Mouse (Mus musculus) adrenal gland, adult 18-20 months (tissue): ENCODE data around the gene C1rl. TPM values are rescaled to one million over a fixed set of nuclear protein-coding genes. Genes with fewer than 3 reads are reported as not detected.
"Not testable (repeated sequence)": the region's sequence is repeated elsewhere in the genome, so short reads cannot be mapped to it uniquely, and the experiment has no call there.

Source experiments
- DNase-seq, 2 experiments: peaks; one replicate each; pipeline ENCODE4 v3.0.0; 2021 to 2022; ENCODE audit warnings: low spot score in 2 of 2
- total RNA-seq, 2 experiments: library from RNA; stranded (reverse); gene quantifications; 1 replicate in 1 of 2; 2 replicates in 1 of 2; pipeline ENCODE4 v1.2.3; 2021

The C1rl gene
- total RNA-seq, 2 experiments from 2014 or later = 22.7 to 22.8 TPM

DNA sequence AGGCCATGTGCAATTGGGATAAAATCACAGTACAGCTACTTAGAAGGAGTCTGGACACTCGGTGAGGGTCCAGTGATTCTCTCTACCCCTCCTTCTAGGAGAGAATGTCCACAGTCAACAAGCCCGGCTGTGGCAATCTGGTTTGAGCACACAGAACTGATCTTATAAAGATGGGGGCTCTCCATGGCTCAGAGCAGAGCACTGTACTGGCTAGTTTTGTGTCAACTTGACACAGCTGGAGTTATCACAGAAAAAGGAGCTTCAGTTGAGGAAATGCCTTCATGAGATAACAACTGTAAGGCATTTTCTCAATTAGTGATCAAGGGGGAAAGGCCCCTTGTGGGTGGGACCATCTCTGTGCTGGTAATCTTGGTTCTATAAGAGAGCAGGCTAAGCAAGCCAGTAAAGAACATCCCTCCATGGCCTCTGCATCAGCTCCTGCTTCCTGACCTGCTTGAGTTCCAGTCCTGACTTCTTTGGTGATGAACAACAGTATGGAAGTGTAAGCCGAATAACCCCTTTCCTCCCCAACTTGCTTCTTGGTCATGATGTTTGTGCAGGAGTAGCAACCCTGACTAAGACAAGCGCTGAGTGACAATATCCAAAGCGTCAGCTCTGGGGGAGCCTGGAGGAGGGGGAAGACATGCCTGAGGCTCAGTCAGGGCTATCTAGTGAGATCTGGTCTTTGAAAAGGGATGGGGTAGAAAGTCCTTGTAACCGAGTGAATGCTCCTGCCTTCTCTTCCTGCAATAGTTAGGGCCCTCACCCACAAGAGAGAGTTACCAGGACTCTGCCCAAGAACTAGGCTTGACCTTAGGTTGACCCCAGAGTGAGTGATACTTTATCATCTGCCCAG, 20.9 kb upstream of the C1rl start:
- not testable (repeated sequence) for DNase-seq

- DNase-seq = peak; percentile 59 to 69
These were observed 20.1 kb upstream of the C1rl start for GRCm38 (mm10) chr6:124472801-124473200.

DNA sequence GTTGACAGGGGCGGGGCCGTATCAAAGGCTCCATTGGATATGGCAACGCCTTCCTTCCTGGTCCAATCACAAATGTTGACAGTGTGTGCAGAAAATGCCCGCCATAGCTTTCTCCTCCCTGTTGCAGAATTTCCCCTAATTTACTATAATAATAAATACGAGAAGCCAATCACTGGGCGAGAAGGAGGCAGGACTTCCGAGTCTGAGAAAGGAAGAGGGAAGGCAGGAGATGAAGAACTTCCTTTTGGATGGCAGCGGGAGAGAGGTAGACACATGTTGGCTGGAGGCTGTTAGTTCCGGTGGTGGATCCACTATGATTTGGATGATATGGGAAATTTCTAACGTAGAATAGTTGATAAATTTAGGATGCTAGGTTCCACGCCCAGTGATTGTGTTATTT, 18.3 kb upstream of the C1rl start:
- DNase-seq = no peak

- DNase-seq = not testable (repeated sequence)
These were observed 17.4 kb upstream of the C1rl start for GRCm38 (mm10) chr6:124475335-124476075.

GRCm38 (mm10) chr6:124476216-124476615, 16.7 kb upstream of the C1rl start:
- no peak for DNase-seq

DNA sequence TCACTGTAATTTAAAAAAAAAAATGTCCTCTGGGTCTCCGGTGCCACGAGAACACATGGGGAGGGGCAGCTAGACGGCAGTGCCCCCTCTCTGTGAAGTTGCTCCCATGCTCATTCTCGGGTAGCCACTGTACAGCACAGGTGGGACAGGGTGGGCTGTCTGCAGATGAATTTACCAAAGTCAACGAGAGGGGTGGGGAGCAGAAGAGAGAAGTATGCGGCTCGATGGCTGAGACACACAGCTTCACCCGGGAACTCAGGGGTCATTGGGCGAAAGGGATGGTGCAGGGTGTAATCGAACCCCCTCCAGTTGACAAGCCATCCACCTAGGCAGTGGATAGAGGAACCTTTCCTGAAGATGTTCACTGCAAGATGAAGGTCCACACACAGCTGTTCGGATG, 16.1 kb upstream of the C1rl start:
- no peak for DNase-seq

DNA sequence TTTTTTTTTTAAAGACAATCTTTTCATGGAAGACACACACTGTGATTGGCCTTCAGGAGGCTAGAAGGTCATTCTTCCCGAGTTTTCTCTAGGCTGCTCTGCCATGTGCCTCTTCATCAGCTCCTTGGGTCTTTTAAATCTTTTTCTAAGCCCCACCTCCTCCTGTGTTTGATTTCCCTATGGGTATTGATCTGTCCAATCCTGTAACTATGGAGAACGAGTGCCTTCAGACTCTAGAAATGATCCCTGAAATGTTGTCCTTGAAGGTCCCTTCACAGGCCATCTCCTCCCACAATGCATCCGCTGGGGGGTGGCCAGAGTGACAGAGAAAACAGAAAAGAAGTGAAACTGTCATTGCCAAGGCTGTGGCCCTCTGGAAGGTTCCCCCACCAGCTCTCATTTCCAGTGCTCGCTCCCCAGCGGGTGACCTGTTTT, 15.7 kb upstream of the C1rl start:
- DNase-seq = no peak

GRCm38 (mm10) chr6:124477922-124478651, 14.8 kb upstream of the C1rl start:
- no peak for DNase-seq

DNA sequence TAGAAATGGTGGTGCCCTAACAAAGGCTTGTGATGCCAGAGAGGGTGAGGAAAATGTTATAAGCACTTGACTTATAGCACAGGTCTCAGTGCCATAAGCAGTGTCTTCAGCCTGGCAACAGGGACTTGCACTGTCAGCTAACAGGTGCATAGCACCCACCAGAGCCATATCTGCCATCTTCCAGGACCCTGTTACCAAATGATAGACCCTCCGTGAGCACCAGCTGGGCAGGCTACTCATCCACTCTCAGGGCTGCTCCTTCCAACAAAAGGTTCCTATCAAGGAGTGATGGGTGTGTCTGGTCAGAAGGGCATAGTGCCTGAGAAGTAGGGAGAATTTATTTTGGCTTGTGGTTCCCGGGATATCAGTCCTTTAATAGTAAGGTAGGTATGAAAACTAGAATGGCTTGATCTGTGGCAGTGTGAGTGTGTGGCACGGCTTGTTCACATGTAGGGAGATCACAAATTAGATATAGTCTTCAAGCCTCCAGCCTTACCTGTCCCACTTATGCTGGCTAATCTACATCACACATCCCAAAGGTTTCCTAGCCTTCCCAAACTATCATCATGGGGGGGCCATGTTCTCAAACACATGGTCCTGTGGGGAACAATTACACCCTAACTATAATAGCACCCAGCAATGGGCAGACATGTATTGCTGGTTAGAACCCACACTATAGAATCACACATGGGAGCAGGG, 13.9 kb upstream of the C1rl start:
- no peak for DNase-seq

DNA sequence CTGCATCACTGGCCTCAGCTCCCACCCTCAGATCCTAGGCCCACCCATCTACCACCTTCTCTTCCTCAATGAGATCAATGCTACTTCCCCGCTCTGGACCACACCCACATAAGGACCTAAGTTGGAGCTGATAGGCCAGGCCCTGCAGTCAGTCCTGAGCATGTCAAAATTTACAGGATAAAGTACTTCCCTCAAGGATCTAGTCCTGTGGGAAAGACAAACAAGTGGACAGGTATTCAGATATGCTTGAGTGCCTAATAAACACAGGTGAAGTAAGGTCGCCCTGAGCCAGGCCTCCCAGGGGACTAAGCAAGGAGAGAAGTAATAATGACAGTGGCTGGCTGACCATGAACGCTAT, 13.4 kb upstream of the C1rl start:
- no peak for DNase-seq

DNA sequence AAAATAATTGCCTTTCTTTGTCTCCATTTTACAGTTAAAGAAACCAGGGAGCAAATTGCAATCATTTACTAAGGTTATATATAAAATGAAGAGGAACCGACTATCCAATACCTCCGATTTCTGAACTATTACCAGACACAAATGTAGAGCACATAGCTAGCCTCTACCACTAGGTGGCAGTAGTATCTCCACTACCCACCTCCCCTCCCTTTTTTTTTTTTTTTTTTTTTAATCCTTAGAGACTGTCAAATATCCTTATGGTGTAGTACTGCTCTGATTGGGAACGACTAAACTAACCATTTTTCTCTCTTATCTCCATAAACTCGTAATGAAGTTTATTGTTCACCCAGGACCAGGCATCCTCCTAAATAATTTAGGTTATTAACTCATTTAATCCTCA, 12.6 kb upstream of the C1rl start:
- DNase-seq = no peak

DNA sequence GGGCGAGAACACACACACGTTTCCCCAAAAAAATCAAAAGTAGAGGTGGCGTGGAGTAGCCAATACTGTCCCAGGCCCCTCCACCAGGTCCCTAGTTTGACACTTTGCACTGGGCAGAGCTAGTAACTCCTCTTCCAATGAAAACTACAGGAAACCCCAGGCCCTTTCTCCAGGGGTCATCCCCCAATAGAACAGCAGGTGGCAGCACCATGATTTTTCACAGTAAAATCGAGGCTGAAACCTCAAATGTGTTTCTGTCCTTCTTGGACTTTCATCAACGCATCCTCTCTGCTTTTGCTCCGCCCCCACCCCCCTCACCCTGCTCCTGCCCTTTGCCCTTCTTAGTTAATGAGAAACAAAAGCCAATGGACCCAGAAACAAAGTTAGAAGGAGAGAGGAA, 11.3 kb upstream of the C1rl start:
- DNase-seq = peak; percentile 57 to 60

- DNase-seq = not testable (repeated sequence)
These were observed 9.1 kb upstream of the C1rl start for GRCm38 (mm10) chr6:124483831-124484230.

GRCm38 (mm10) chr6:124484851-124485250, 8.1 kb upstream of the C1rl start:
- no peak for DNase-seq

GRCm38 (mm10) chr6:124485414-124486144, 7.3 kb upstream of the C1rl start:
- DNase-seq = no peak

- DNase-seq = no peak
These were observed 5.4 kb upstream of the C1rl start for GRCm38 (mm10) chr6:124487509-124487908.

DNA sequence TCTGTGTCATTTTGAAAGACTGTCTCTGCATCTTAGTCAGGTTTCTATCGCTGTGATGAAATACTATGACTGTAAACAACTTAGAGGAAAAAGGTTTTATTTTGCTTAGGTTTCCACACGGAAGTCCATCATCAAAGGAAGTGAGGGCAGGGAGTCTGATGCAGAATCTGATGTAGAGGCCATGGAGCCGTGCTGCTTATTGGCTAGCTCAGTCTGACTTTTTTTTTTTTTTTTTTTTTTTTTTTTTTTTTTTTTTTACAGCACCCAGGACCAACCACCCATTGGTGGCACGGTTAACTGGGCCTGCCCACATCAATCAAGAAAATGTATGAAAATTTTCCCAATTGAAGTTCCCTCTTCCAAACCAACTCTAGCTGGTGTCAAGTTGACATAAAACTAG, 4.0 kb upstream of the C1rl start:
- no peak for DNase-seq

DNA sequence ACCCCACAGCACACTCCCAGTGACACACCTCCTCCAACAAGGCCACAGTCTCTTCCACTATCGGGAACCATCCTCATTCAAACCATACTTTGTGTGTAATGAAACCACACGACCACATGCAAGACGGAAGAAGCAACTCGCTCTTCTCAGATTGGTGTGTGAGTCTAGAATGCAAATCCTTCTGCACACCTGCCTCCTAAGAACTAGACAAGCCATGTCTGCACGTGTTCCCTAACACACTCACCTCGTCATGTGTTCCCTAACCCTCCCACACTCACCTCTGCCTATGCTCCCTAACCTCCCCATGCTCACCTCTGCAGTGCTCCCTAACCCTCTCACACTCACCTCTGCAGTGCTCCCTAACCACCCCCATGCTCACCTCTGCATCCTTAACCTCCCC, 1.5 kb upstream of the C1rl start:
- no peak for DNase-seq

- DNase-seq = no peak
These were observed 973 bp downstream of the C1rl start for GRCm38 (mm10) chr6:124493886-124494285.

DNA sequence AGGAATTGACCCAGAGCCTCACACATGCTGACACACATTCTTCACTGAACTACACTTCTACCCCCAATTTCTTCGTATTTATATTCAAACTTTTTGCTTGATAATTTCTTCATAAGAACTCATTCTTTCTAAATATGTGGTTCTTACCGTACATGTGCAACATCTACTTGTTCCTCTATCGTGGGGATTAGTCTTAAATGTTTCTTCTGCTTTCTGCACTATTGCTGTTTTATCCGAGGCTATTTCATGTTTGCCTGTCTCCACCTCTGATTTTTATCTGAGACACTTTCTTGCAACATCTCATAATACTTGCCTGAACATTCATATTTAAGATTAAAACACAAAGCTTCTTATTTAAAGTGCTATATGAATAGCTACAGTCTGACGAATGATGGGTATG, 3.1 kb downstream of the C1rl start:
- no peak for DNase-seq
